Comparison of ENCODE assay signal across 22 mouse cellular contexts in the genomic region with DNA sequence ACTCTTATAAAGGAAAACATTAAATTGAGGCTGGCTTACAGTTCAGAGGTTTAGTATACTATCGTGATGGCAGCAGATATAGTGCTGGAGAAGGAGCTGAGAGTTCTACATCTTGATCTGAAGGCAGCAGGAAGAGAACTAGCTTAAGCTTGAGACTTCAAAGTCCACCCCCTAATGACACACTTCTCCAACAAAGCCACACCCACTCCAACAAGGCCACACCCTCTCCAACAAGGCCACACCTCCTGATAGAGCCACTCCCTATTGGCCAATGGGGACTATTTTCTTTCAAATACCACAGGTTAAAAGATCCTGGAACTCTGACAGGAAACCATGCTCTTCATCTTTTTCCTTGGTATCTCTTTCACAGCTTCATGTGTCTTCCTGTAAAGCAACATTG.
DNase-seq lines count a peak whose midpoint lies in the region; TF ChIP-seq lines count a peak whose summit lies in the region.
"Had no signal": no experiment of that assay in that cellular context is flagged by ENCODE, and none has a peak within 500 bp of the region (broad histone marks: within the 10 kb centered on the region; RNA-seq: fewer than 3 reads in every experiment).

No protein-coding gene starts in this region.

- H3K9me3 ChIP-seq in E14TG2a.4 (ENCODE audit: low read length): no peaks in the 10 kb centered on the region
- H3K9me3 ChIP-seq in ES-E14 (ENCODE audit: control insufficient read depth, insufficient read depth, low read depth, low read length): no peaks in the 10 kb centered on the region
- H3K9me3 ChIP-seq: embryonic facial prominence, embryonic 13.5 days; embryonic facial prominence, embryonic 15.5 days; forebrain, embryonic 10.5 days; forebrain, embryonic 12.5 days had no signal

- no peak overlapping the region for H3K27ac ChIP-seq in ES-E14 (ENCODE audit: insufficient read depth, low read depth, low read length, poor library complexity, severe bottlenecking)
- H3K27ac ChIP-seq: embryonic facial prominence, embryonic 13.5 days; embryonic facial prominence, embryonic 15.5 days; forebrain, embryonic 10.5 days; forebrain, embryonic 12.5 days had no signal

- H3K9ac ChIP-seq in ES-E14 (ENCODE audit: insufficient read depth, low read depth, low read length, poor library complexity, severe bottlenecking): no peak overlapping the region
- H3K9ac ChIP-seq: embryonic facial prominence, embryonic 13.5 days; embryonic facial prominence, embryonic 15.5 days; forebrain, embryonic 12.5 days had no signal

- H3K4me1 ChIP-seq in E14TG2a.4 (replicated peaks; ENCODE audit: low read depth, low read length) (peaks cover 3% of the 10 kb centered on the region; the same call in 1 of the 2 replicates), ES-E14 (ENCODE audit: control insufficient read depth in 2 of 2, insufficient read depth in 2 of 2, low read length in 2 of 2, poor library complexity in 1 of 2) (no peaks in the 10 kb centered on the region)
- H3K4me1 ChIP-seq: embryonic facial prominence, embryonic 13.5 days; embryonic facial prominence, embryonic 15.5 days; forebrain, embryonic 10.5 days; forebrain, embryonic 12.5 days had no signal

- intact Hi-C loops in left cerebral cortex, postnatal 25 days (cut with DNase I): loop anchor here (10.0 kb wide), 1 partner anchor 135 kb away; a partner anchor contains a TSS

- H3K4me3 ChIP-seq in E14TG2a.4 (replicated peaks; ENCODE audit: low read length): peak overlapping the region; percentile 46; the same call in 1 of the 2 replicates
- H3K4me3 ChIP-seq in ES-E14 (ENCODE audit: insufficient read depth in 1 of 2, low read depth in 1 of 2, low read length in 2 of 2, poor library complexity in 1 of 2, severe bottlenecking in 1 of 2): peak overlapping the region in 1 of 2 experiments; percentile 47; a peak in 2 of 4 replicates
- H3K4me3 ChIP-seq: embryonic facial prominence, embryonic 13.5 days; embryonic facial prominence, embryonic 15.5 days; erythroblast, embryonic 14.5 days; forebrain, embryonic 10.5 days; forebrain, embryonic 12.5 days had no signal

- H3K36me3 ChIP-seq in E14TG2a.4 (ENCODE audit: insufficient read depth, low read length): no peaks in the 10 kb centered on the region
- no peaks in the 10 kb centered on the region for H3K36me3 ChIP-seq in ES-E14 (ENCODE audit: control insufficient read depth, insufficient read depth, low read length, poor library complexity, severe bottlenecking)
- H3K36me3 ChIP-seq: embryonic facial prominence, embryonic 13.5 days; embryonic facial prominence, embryonic 15.5 days; forebrain, embryonic 10.5 days; forebrain, embryonic 12.5 days had no signal

- no peaks in the 10 kb centered on the region for H3K27me3 ChIP-seq in E14TG2a.4 (ENCODE audit: insufficient read depth, low read length)
- H3K27me3 ChIP-seq: CH12.LX; embryonic facial prominence, embryonic 13.5 days; embryonic facial prominence, embryonic 15.5 days; forebrain, embryonic 12.5 days had no signal

- DNase-seq in ES-E14 (ENCODE audit: low read depth, low spot score) (peak; percentile 4), ZHBTc4 (ENCODE audit: low read depth, low spot score) (peak; percentile 57)
- no peak for DNase-seq in left cerebral cortex, postnatal 25 days (ENCODE audit: low spot score in 2 of 2)
- no peak for DNase-seq in gastrocnemius, postnatal 4 days (ENCODE audit: low spot score in 2 of 2)
- DNase-seq: adrenal gland, adult 2 months; adrenal gland, postnatal 10 days; adrenal gland, postnatal 25 days; B cell, adult 2 months; cerebellum, adult 11 months; cerebellum, adult 18-20 months; cerebellum, adult 8-10 months; cerebellum, adult 9-11 months; cerebellum, postnatal 14 days; cerebellum, postnatal 36 days; embryo, embryonic 11 days had no signal

- no peak for TF ChIP-seq CTCF in E14TG2a.4 (conservative IDR thresholded peaks at IDR 0.05; ENCODE audit: low read length)

- in situ Hi-C loops in ES-E14 (cut with MboI; ENCODE audit: low sequenced_read_pairs in 2 of 2, unreplicated experiment in 2 of 2): loop anchor here in 1 of 2 experiments (25.0 kb wide), 1 partner anchor 408 kb away; no protein-coding TSS in a partner anchor

TF ChIP-seq in ES-E14, 5 proteins besides CTCF, POLR2A, EP300 and RAD21:
- TF ChIP-seq CHD2 (IDR thresholded peaks at IDR 0.05; ENCODE audit: low read depth, low read length): no peak
- TF ChIP-seq HCFC1 (IDR thresholded peaks at IDR 0.05; ENCODE audit: borderline replicate concordance, insufficient read depth, low read length): no peak
- no peak for TF ChIP-seq ZNF384 (IDR thresholded peaks at IDR 0.05; ENCODE audit: low read depth, low read length)
- no peak for TF ChIP-seq ZC3H11A (IDR thresholded peaks at IDR 0.05; ENCODE audit: borderline replicate concordance, low read depth, low read length)
- TF ChIP-seq MAFK (IDR thresholded peaks at IDR 0.05; ENCODE audit: insufficient read depth, low read depth, low read length): no peak

Comparison
In these comparisons a context has a peak if more than half of its experiments do, and no peak if none do; other contexts are left out.
1. DNase-seq: peak in ES-E14 (single experiment) and ZHBTc4 (single experiment); none in left cerebral cortex, postnatal 25 days (0 of 2) and gastrocnemius, postnatal 4 days (0 of 2).